Mouse (Mus musculus): ENCODE results near the gene Urad.

The Urad gene

DNA sequence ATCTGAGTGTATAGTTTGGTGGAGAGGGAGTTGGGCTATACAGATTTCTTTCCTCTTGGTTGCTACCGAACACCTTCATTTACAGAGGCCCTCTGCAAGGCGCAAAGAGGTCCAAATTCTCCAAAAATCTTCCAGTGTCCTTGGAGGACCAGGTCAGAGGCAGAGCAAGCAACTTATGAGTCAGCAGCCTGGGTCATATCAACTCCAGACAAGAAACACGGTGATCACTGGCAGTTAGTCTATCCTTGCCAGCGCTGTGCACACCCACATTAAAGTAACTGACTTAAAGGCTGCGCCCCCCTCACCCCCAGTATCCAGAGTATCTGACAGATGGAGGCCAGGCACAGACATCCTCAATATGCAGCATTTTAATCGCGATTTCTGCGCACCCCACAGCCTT, 53.5 kb downstream of the Urad start:
- WGBS = 6% methylated on average over 8 of the region's 8 CpGs

DNA sequence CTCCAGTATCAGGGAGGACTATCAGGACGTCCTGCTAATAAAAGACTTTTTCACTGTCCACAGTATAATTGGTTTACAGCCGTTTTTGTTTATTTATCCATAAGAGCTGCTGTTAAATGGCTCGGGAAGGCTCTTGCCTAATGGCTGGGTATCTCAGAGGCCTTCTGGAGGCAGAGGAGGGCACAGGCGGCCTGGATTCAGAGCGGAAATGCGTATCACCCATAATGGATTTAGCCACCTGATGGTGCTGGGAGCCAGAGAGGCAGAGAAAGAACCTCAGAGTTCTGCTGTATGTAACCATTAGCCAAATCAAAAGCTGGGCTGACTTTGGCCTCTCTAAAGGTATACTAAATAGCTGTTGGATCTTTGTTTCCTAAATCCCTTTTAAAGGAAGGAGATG, 54.8 kb downstream of the Urad start:
- 23% methylated on average over 6 of the region's 6 CpGs for WGBS
